Mouse (Mus musculus) liver, postnatal 0 days (tissue): ENCODE data around the gene 0610010K14Rik.

Experiments
- CTCF ChIP-seq: sonication (generic); IDR thresholded peaks from 2 replicates; pipeline ENCODE4 v1.5.1; 2016; ENCODE audit warnings: antibody characterized with exemption, low read depth
- EP300 ChIP-seq: IDR thresholded peaks from 2 replicates; pipeline ENCODE4 v1.6.1; 2016; ENCODE audit warnings: antibody characterized with exemption, low read depth, mild to moderate bottlenecking

DNA sequence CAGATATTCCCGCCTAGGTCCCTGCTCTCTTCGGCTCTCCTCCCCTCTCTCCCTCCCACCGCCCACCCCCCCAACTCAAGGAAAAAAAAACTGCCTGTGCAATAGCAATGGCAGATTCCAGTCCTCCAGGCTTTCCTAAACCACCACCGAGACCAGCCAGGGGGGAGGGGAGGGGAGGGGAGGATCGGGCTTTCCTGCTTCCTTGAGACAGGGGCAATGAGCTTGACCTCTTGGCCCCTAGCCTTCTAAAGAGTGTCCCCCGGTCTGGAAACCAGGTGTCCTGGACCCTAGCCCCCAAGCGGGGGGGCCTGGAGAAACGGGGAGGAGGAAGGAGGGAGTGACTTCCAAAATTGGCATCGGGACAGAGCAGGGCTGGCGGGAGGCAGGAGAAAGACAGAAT, 5.2 kb downstream of the 0610010K14Rik start:
- TF ChIP-seq CTCF, result no peak
- no peak for TF ChIP-seq EP300
